Mouse (Mus musculus): ENCODE data around the gene Nxf1.

The Nxf1 gene

GRCm38 (mm10) chr19:8819596-8820423 lies 62.9 kb downstream of the Nxf1 start, which contains the start of gene Hnrnpul2:
Gene Hnrnpul2, plus strand, starts transcription at chr19:8820010.
- peak; percentile 97 for DNase-seq (ENCODE audit: low spot score)
